Mouse (Mus musculus) colon, adult 2 months (tissue): ENCODE measurements around the gene Ms4a10. TPM values are rescaled to one million over a fixed set of nuclear protein-coding genes. Genes with fewer than 3 reads are reported as not detected.

Source experiments
- polyA plus RNA-seq: library from polyadenylated mRNA; depleted of rRNA; stranded (reverse); fragments of >200 nt; gene quantifications from 2 replicates; pipeline ENCODE4 v1.2.3, GENCODE M21; 2012; rRNA removed

Gene Ms4a10
- polyA plus RNA-seq: 2.8 and 3.0 TPM in 2 replicates

DNA sequence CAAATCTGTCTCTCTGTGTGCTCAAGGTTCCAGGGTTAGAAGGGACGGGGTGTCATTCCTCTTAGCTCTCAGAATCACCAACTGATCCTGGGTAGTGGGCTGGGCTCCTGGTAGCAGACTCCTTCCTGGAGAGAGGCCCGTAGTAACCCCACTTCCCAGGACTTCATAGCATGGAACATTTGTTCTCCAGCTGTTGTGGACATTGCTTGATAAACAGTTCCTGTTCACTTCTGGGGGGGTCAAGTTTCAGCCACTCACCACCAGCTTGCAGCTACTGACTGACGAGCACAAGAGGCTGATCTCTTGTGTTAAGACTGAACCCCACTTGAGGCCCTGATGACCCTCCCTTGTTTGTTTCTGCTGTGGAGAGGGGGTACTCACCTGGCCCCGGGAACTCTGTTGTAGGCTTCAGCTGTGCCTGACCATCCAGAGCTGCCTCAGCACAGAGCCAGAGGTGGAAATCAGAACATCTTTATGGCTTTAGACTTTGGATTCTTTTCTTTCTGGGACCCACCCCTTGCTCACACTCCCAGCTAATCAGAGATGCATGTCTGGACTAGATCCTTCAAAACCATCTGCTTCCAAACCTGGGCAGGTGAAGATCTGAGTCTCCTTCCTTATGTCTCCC lies at the start of gene Ms4a10:
Gene Ms4a10, minus strand, starts transcription at position 433 of the 628 bp plus-strand sequence.

DNA sequence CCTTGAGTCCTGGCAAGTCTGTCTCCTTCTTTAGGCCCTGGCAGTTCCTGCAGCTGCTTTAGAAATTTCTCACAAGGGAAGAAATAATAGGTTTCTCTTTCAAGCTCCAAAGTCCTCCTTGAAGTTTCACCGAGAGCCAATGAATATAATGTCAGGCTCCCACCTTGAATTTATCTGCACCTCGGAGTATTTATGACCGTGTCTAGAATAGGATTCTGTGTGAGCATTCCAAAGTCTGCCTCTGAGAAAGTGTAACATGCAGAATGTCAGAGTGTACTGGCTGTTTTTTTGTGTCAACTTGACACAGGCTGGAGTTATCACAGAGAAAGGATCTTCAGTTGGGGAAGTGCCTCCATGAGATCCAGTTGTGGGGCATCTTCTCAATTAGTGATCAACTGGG lies 43.4 kb upstream of the Ms4a10 start, which contains the start of gene Ms4a18:
Gene Ms4a18, minus strand, starts transcription at position 141 of the 400 bp plus-strand sequence.

DNA sequence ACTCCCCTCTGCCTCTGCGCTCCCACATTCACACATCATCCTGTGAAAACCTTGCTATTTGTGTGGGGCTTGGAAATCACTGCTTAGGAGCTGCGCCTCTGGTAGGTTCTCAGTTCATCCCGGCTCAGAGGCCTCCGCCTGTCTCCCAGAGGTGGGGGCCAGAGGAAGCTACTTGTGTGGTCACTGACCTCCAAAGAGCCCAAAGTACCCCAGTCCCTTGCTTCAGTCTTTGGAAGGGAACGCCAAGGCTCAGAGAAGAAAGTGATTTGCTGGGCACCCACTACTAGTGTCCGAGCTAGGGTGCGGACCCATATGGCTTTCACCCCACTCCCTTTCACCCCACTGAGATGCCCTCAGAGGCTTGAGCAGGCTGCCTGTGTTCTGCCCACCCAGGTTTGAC lies 18.7 kb upstream of the Ms4a10 start, which contains the start of gene Ms4a15:
Gene Ms4a15, minus strand, starts transcription at position 101 of the 400 bp plus-strand sequence.

DNA sequence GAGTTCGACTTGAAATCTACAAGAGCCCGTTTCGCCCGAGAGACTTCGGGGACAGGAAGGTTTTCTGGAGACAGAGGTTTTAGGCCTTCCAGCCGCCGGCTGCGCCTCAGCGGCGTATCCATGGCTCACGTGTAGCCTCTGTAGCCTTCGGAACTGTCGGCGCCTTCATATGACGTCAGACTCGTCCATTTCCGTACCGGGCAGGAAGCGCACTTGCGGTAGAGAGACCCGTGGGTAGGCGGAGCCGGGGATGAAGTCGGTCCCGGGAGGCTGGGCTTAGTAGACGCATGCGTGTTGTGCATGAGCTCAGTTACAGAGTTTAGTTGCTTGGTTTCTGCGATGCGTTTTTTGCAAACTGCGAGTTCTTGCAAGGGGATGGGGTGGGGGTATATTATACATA lies 25.4 kb downstream of the Ms4a10 start, which contains the start of gene Ccdc86:
Gene Ccdc86, minus strand, starts transcription at position 155 of the 400 bp plus-strand sequence.

DNA sequence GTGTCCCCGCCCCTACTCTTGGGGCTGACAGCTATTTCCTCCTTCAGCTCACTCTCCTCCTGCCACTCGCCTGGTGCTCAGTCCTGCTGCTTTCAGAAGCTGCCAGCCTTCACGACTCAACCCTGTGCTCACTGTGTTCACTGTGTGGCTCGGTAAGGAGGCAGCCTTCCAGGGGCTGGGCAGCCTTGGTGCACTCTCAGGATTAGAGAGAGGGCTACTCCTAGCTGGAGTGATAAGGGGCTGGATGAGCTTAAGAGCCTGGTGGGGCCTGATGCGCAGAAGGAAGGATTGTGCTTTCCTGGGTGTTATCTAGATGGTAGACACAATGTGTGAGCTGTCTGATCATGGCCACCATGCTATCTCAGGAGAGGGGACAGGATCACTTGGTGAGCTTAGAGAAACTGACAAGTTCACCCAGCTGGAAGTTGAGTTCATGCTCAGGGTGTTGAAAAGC lies 37.3 kb downstream of the Ms4a10 start, which contains the start of gene Ptgdr2:
Gene Ptgdr2, plus strand, starts transcription at position 51 of the 454 bp plus-strand sequence.

DNA sequence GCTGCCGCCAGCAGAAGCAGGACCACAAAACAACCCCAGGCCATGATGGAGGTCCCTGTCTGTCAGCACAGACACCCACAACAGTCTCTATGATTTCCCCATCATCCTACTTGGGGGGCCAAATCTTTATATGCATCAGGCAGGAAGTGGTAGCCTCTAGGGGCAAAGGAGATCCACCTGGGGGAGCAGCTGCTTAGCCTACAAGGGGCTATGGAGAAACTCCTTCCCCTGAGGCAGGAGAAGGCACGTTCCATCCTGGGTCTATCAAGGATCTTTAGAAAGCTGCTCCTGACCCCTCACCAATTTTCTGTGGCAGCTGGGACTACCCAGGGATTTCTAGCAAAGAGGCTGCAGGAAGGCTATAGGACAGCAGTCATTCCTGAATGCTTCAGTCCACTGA lies 53.9 kb downstream of the Ms4a10 start, which contains the start of gene Zp1:
Gene Zp1, minus strand, starts transcription at position 101 of the 400 bp plus-strand sequence.

Other genes with a start within 250 kb of the Ms4a10 start
- 0.84 and 1.2 TPM in 2 replicates for gene Cd5, start 235.7 kb downstream of the Ms4a10 start, polyA plus RNA-seq
- 1.4 TPM in 2 replicates for gene Cd6, start 144.6 kb downstream of the Ms4a10 start, polyA plus RNA-seq
- 6.3 and 6.8 TPM in 2 replicates for gene Slc15a3, start 134.9 kb downstream of the Ms4a10 start, polyA plus RNA-seq
- gene Tmem132a, start 104.7 kb downstream of the Ms4a10 start, polyA plus RNA-seq: 14.4 and 16.5 TPM in 2 replicates
- gene Tmem109, start 92.7 kb downstream of the Ms4a10 start, polyA plus RNA-seq: 76.2 and 84.3 TPM in 2 replicates
- 180 and 181 TPM in 2 replicates for gene Prpf19, start 79.4 kb downstream of the Ms4a10 start, polyA plus RNA-seq
- gene Zp1, start 54.0 kb downstream of the Ms4a10 start, polyA plus RNA-seq: 0.64 and 0.81 TPM in 2 replicates
- gene Ptgdr2, start 37.5 kb downstream of the Ms4a10 start, polyA plus RNA-seq: 0.24 and 0.59 TPM in 2 replicates
- 3.9 and 5.6 TPM in 2 replicates for gene Ccdc86, start 25.4 kb downstream of the Ms4a10 start, polyA plus RNA-seq
- 0.06 and 0.16 TPM in 2 replicates for gene Ms4a15, start 18.6 kb upstream of the Ms4a10 start, polyA plus RNA-seq
- gene Ms4a18, start 43.4 kb upstream of the Ms4a10 start, polyA plus RNA-seq: 0.22 and 0.61 TPM in 2 replicates
- gene Ms4a8a, start 106.4 kb upstream of the Ms4a10 start, polyA plus RNA-seq: 591 and 756 TPM in 2 replicates
- not detected in 2 replicates for gene 1700017D01Rik, start 156.2 kb upstream of the Ms4a10 start, polyA plus RNA-seq
- gene 1700025F22Rik, start 190.7 kb upstream of the Ms4a10 start, polyA plus RNA-seq: not detected in 2 replicates
- not detected in 2 replicates for gene Ms4a13, start 222.1 kb upstream of the Ms4a10 start, polyA plus RNA-seq